Comparison of ENCODE assay signal across 15 mouse cellular contexts in genomic region chr4:139789772-139790171, GRCm38 (mm10). TPM values are rescaled to one million over a fixed set of nuclear protein-coding genes. Genes with fewer than 3 reads are reported as not detected.
DNase-seq lines count a peak whose midpoint lies in the region; ATAC-seq and TF ChIP-seq lines count a peak whose summit lies in the region.
"Had no signal": no experiment of that assay in that cellular context is flagged by ENCODE, and none has a peak within 500 bp of the region (broad histone marks: within the 10 kb centered on the region; RNA-seq: fewer than 3 reads in every experiment).

No protein-coding gene starts in this region.

- peak; percentile 48 for TF ChIP-seq CTCF in lung, embryonic 14.5 days (IDR thresholded peaks at IDR 0.05; ENCODE audit: low read depth)

- DNase-seq in CD4-positive, CD25-positive, alpha-beta regulatory T cell, adult 2 months (ENCODE audit: low read depth, low spot score): peak; percentile 52
- peak; percentile 24 for DNase-seq in lung, embryonic 14.5 days
- DNase-seq in lung, postnatal 25 days (ENCODE audit: low spot score): no peak
- DNase-seq in R1 (ENCODE audit: low read depth, low spot score): peak; percentile 82
- DNase-seq in retina, postnatal 1 day: peak; percentile 35
- DNase-seq in hindbrain, embryonic 11.5 days (ENCODE audit: low spot score): no peak
- DNase-seq in kidney, adult 11 months: no peak
- DNase-seq: adrenal gland, postnatal 10 days; cerebellum, postnatal 36 days; heart, postnatal 36 days; left cerebral cortex, postnatal 4 days; right cerebral cortex, postnatal 4 days had no signal

- H3K4me1 ChIP-seq in lung, embryonic 14.5 days (ENCODE audit: insufficient read depth): no peaks in the 10 kb centered on the region
- H3K4me1 ChIP-seq in hindbrain, embryonic 11.5 days (replicated peaks; ENCODE audit: control insufficient read depth, insufficient read depth, low read length): peaks cover 16% of the 10 kb centered on the region

- H3K9me3 ChIP-seq in lung, embryonic 14.5 days (ENCODE audit: low read depth, low read length): no peaks in the 10 kb centered on the region
- H3K9me3 ChIP-seq in hindbrain, embryonic 11.5 days (ENCODE audit: control insufficient read depth, low read length): no peaks in the 10 kb centered on the region

- H3K4me3 ChIP-seq in lung, embryonic 14.5 days (ENCODE audit: low read depth, low read length): no peak overlapping the region
- no peak overlapping the region for H3K4me3 ChIP-seq in hindbrain, embryonic 11.5 days (ENCODE audit: low read depth, low read length)

- no peak overlapping the region for H3K27ac ChIP-seq in lung, embryonic 14.5 days (ENCODE audit: low read depth)
- no peak overlapping the region for H3K27ac ChIP-seq in hindbrain, embryonic 11.5 days (ENCODE audit: low read depth, low read length)
- H3K27ac ChIP-seq: macrophage had no signal

- no peaks in the 10 kb centered on the region for H3K36me3 ChIP-seq in lung, embryonic 14.5 days (ENCODE audit: insufficient read depth)
- H3K36me3 ChIP-seq in hindbrain, embryonic 11.5 days (ENCODE audit: control insufficient read depth, insufficient read depth, low read length): no peaks in the 10 kb centered on the region

- H3K9ac ChIP-seq in lung, embryonic 14.5 days: no peak overlapping the region
- no peak overlapping the region for H3K9ac ChIP-seq in hindbrain, embryonic 11.5 days (ENCODE audit: low read depth, low read length)

- H3K27me3 ChIP-seq in lung, embryonic 14.5 days (ENCODE audit: insufficient read depth, low read length): peaks cover 6% of the 10 kb centered on the region
- H3K27me3 ChIP-seq in hindbrain, embryonic 11.5 days (ENCODE audit: control insufficient read depth, insufficient read depth, low read length): peaks cover 8% of the 10 kb centered on the region; the same call in 1 of the 2 replicates

- no peak for ATAC-seq in CD4-positive, CD25-positive, alpha-beta regulatory T cell, adult 4 months
- no peak for ATAC-seq in lung, embryonic 14.5 days (ENCODE audit: insufficient read depth)
- ATAC-seq in hindbrain, embryonic 11.5 days (ENCODE audit: low FRiP score): no peak

- 76% methylated on average over 7 of the region's 7 CpGs for WGBS in lung, embryonic 14.5 days
- WGBS in hindbrain, embryonic 11.5 days: 80% methylated on average over 7 of the region's 7 CpGs

- H3K4me2 ChIP-seq in lung, embryonic 14.5 days: no peak overlapping the region
- H3K4me2 ChIP-seq in hindbrain, embryonic 11.5 days (replicated peaks; ENCODE audit: low read depth, low read length): no peak overlapping the region

RNA-seq across cellular contexts. Expression of gene Pax7, which starts 43.6 kb away (rescaled TPM):
- polyA plus RNA-seq in CD4-positive, CD25-positive, alpha-beta regulatory T cell, adult 4 months (2017; shearing (Covaris generic)): not detected
- not detected in 2 replicates for polyA plus RNA-seq in lung, embryonic 14.5 days (2014; fragmentation: Nextera tagmentation; extraction: Ambion mirVana)
- polyA plus RNA-seq in hindbrain, embryonic 11.5 days (2014; fragmentation: Nextera tagmentation; extraction: Ambion mirVana): 2.2 and 2.7 TPM in 2 replicates
- polyA plus RNA-seq: kidney, embryonic 16.5 days; macrophage had no signal

Comparison
In these comparisons a context has a peak if more than half of its experiments do, and no peak if none do; other contexts are left out.
1. DNase-seq: peak in CD4-positive, CD25-positive, alpha-beta regulatory T cell, adult 2 months (single experiment), lung, embryonic 14.5 days (single experiment), R1 (single experiment) and retina, postnatal 1 day (single experiment); none in lung, postnatal 25 days (single experiment), hindbrain, embryonic 11.5 days (single experiment) and kidney, adult 11 months (single experiment).